Mouse (Mus musculus) testis, adult 2 months (tissue): ENCODE data around the gene Rhbdl3.

Experiments
- CTCF ChIP-seq: fragments of 200-500 bp; IDR thresholded peaks from 2 replicates; pipeline ENCODE4 v1.5.1; 2012; ENCODE audit warnings: low read depth, mild to moderate bottlenecking, inconsistent platforms, low read length, moderate library complexity; ENCODE audit not compliant: control insufficient read depth, insufficient read depth, insufficient replicate concordance
- POLR2A ChIP-seq: fragments of 200-500 bp; IDR thresholded peaks from 2 replicates; pipeline ENCODE4 v1.6.1; 2012; ENCODE audit warnings: low read depth, mild to moderate bottlenecking, inconsistent platforms, low read length, moderate library complexity; ENCODE audit not compliant: control insufficient read depth

- TF ChIP-seq CTCF (no peak), POLR2A (no peak)
Observed at GRCm38 (mm10) chr11:80313944-80314343, 13.2 kb downstream of the Rhbdl3 start.
